Mouse (Mus musculus) liver, adult 10 weeks (tissue): ENCODE measurements around the gene Celf3. TPM values are rescaled to one million over a fixed set of nuclear protein-coding genes. Genes with fewer than 3 reads are reported as not detected.

Experiments
- polyA plus RNA-seq: library from polyadenylated mRNA; stranded (reverse); fragments of 350-450 nt; fragmentation: Illumina TruSeq; extraction: RNeasy Lipid Tissue Mini Kit (QIAGEN cat#74804); gene quantifications from one replicate; pipeline ENCODE4 v1.2.3, GENCODE M21; 2014; ENCODE audit warnings: low read depth, low replicate concordance

The Celf3 gene
- not detected for polyA plus RNA-seq

DNA sequence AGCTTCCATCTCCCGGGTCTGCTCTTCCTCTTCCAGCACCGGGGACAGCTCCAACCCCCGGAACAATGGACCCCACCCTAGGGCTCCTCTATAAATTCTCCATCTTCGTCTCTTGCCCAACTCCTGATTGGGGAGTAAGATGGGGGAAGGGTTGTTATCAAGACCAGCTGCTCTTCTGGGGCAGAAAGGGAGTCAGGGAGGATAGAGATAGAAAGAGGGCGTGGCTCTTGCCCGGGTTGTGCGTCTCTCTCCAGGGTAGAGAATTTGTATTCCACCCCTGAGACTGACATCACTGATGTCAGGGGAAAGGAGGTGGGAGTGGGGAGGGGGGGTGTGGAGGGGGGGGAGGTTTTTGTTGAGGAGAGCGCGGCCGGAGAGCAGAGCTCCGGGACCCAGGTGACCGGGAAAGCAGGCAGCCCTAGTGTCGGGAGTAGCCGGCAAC lies at the start of gene Celf3:
Celf3 (plus strand) TSS at position 315 of the 442 bp plus-strand sequence.

GRCm38 (mm10) chr3:94442951-94443596 lies 35.0 kb upstream of the Celf3 start, which contains the start of gene Mrpl9:
Mrpl9 (plus strand) TSS chr3:94443318.

DNA sequence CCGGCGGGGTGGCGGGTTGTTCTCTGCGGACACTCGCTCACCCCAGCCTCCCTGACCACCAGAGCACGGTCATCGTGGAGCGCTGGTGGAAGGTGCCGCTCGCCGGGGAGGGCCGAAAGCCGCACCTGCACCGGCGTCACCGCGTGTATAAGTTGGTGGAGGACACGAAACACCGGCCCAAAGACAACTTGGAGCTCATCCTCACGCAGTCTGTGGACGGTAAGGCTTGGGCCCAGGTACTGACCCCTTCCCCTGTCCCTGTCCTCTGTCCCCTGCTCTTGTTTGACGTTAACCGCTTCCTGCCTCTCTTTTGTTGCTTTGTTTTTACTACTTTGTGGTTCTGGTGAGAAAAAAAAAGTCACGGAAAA lies 34.5 kb upstream of the Celf3 start, which contains the start of gene Oaz3:
Oaz3 (minus strand) TSS at position 319 of the 368 bp plus-strand sequence.

DNA sequence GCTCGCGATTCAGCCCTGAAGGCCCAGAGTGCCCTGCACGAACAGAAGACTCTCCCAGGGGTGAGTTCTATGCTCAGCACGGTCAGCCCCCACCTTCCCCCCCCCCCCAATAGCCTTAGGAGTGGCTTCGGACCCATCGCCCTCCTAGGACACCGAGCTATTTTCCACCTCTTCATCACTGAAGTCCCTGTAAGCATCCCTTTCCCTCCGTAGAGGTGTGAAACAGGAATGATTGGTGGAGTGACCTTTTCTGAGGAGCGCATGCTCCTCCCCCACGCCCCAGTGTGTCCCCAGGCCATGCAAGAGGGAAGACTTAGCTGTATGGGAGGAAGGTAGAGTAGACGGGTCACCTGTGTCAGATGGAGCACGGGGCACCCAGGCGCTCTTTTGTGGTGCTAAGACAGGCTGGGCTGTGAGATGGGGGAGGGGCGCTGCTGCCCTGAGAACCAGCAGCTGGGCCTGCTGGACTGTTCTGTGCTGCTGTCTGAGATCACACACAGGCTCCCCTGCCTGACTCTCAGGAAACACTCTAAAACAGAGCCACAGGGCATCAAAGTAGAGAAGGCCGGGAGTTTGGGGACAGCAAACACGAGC lies 2.3 kb downstream of the Celf3 start, which contains the start of gene Riiad1:
Riiad1 (minus strand) TSS at position 51 of the 594 bp plus-strand sequence.

Other genes starting within 250 kb of the Celf3 start
- not detected for gene Gm4778, start 214.3 kb upstream of the Celf3 start, polyA plus RNA-seq
- gene Them4, start 168.2 kb upstream of the Celf3 start, polyA plus RNA-seq: 36.2 TPM
- not detected for gene Them5, start 136.2 kb upstream of the Celf3 start, polyA plus RNA-seq
- gene C2cd4d, start 115.9 kb upstream of the Celf3 start, polyA plus RNA-seq: not detected
- gene Rorc, start 105.5 kb upstream of the Celf3 start, polyA plus RNA-seq: 25.4 TPM
- gene Lingo4, start 79.8 kb upstream of the Celf3 start, polyA plus RNA-seq: 0.19 TPM
- gene Tdrkh, start 65.0 kb upstream of the Celf3 start, polyA plus RNA-seq: 3.7 TPM
- 32.6 TPM for gene Mrpl9, start 35.0 kb upstream of the Celf3 start, polyA plus RNA-seq
- not detected for gene Oaz3, start 34.4 kb upstream of the Celf3 start, polyA plus RNA-seq
- not detected for gene Riiad1, start 2.0 kb downstream of the Celf3 start, polyA plus RNA-seq
- 19.0 TPM for gene Snx27, start 104.4 kb downstream of the Celf3 start, polyA plus RNA-seq
- not detected for gene Gm10972, start 164.8 kb downstream of the Celf3 start, polyA plus RNA-seq
- 2.0 TPM for gene Tuft1, start 180.6 kb downstream of the Celf3 start, polyA plus RNA-seq
- 4.8 TPM for gene Selenbp2, start 215.3 kb downstream of the Celf3 start, polyA plus RNA-seq